Mouse (Mus musculus): Measurements from ENCODE around the gene Zfp597.
"Not testable (repeated sequence)": the region's sequence is repeated elsewhere in the genome, so short reads cannot be mapped to it uniquely, and the experiment has no call there.

The Zfp597 gene

GRCm38 (mm10) chr16:3854437-3855182 lies 29.8 kb downstream of the Zfp597 start:
- DNase-seq = no peak

- peak in 1 of 2 experiments; percentile 24 for DNase-seq
Measured at GRCm38 (mm10) chr16:3852586-3852985, 31.8 kb downstream of the Zfp597 start.

GRCm38 (mm10) chr16:3851301-3851700 lies 33.1 kb downstream of the Zfp597 start:
- DNase-seq = not testable (repeated sequence)

- no peak for DNase-seq
Measured at GRCm38 (mm10) chr16:3848416-3848815, 35.9 kb downstream of the Zfp597 start.

- DNase-seq = peak; percentile 12
Measured at GRCm38 (mm10) chr16:3847871-3848270, 36.5 kb downstream of the Zfp597 start.

- peak; percentile 94 to 96 for DNase-seq
Measured at GRCm38 (mm10) chr16:3846711-3847518, 37.4 kb downstream of the Zfp597 start, which contains the start of gene Zfp174. Zfp174 (plus strand) TSS chr16:3847268.

GRCm38 (mm10) chr16:3843796-3844195 lies 40.6 kb downstream of the Zfp597 start:
- DNase-seq = no peak

- peak; percentile 14 to 23 for DNase-seq
Measured at GRCm38 (mm10) chr16:3842989-3843388, 41.4 kb downstream of the Zfp597 start.

- DNase-seq = peak; percentile 28 to 38
Measured at GRCm38 (mm10) chr16:3839157-3839885, 45.0 kb downstream of the Zfp597 start.

- DNase-seq = no peak
Measured at GRCm38 (mm10) chr16:3835461-3835860, 48.9 kb downstream of the Zfp597 start.

GRCm38 (mm10) chr16:3830588-3831109 lies 53.7 kb downstream of the Zfp597 start, which contains the start of gene Olfr15:
Olfr15 (plus strand) TSS chr16:3830878.
- no peak for DNase-seq

- DNase-seq = no peak
Measured at GRCm38 (mm10) chr16:3829727-3830126, 54.6 kb downstream of the Zfp597 start.

GRCm38 (mm10) chr16:3828021-3828420 lies 56.3 kb downstream of the Zfp597 start:
- no peak for DNase-seq

GRCm38 (mm10) chr16:3820202-3820601 lies 64.2 kb downstream of the Zfp597 start:
- DNase-seq = no peak

- DNase-seq = not testable (repeated sequence)
Measured at GRCm38 (mm10) chr16:3814667-3815066, 69.7 kb downstream of the Zfp597 start.
